Mouse (Mus musculus) gastrocnemius, adult 8-10 months (tissue): Measurements from ENCODE around the gene Syngr4. TPM values are rescaled to one million over a fixed set of nuclear protein-coding genes. Genes with fewer than 3 reads are reported as not detected.

Experiments
- DNase-seq, 2 experiments: peaks; one replicate each; pipeline ENCODE4 v3.0.0; 2022; ENCODE audit warnings: low spot score in 2 of 2
- total RNA-seq, 4 experiments: library from RNA; stranded (reverse); gene quantifications; 2 replicates each; pipeline ENCODE4 v1.2.4; 2022

Gene Syngr4
- total RNA-seq, 4 experiments from 2014 or later, result not detected

DNA sequence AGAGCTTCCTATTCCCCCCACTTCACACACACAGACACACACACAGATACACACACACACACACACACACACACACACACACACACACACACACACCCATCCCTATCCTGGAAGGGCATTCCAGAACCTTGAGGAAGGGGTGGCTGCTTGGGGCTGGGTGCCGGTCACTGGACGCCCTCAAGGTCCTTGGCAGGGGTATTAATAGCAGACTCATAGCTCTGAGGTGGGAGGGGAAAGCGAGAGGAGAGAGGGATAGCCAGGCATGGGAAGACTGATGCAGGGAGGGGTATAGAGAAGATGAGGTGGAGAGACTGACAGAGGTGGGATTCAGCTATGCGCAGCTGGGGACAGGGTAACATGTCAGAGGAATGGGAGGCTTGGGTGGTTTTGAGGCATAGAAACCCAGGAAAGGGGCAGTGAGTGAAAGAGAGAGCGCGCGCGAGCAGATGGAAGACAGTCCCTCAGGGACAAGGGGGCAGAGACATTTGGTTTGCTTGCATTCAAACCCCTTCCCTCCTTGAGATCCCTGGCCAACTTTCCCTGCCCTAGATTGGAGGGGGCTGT is 27.3 kb downstream of the Syngr4 start:
- no peak for DNase-seq

DNA sequence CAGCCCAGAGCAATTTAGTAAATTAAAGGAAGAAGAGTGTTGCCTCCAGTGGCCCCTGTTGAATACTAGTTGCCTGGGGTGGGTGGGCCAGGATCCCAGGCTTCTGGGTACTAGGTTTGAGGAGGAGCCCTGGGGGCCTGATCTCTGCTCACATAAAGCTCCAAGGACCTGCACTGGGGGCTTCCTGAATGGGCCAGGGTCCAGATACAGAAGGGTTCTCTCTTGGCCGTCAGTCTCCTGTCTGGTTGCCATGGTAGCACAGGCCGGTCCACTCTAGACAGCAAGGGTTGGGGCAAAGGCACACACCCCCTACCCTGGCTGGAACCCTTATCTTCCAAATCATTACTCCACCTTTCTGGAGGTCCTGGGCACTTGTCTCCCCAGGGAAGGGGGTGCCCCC is 28.6 kb downstream of the Syngr4 start:
- DNase-seq, result no peak

DNA sequence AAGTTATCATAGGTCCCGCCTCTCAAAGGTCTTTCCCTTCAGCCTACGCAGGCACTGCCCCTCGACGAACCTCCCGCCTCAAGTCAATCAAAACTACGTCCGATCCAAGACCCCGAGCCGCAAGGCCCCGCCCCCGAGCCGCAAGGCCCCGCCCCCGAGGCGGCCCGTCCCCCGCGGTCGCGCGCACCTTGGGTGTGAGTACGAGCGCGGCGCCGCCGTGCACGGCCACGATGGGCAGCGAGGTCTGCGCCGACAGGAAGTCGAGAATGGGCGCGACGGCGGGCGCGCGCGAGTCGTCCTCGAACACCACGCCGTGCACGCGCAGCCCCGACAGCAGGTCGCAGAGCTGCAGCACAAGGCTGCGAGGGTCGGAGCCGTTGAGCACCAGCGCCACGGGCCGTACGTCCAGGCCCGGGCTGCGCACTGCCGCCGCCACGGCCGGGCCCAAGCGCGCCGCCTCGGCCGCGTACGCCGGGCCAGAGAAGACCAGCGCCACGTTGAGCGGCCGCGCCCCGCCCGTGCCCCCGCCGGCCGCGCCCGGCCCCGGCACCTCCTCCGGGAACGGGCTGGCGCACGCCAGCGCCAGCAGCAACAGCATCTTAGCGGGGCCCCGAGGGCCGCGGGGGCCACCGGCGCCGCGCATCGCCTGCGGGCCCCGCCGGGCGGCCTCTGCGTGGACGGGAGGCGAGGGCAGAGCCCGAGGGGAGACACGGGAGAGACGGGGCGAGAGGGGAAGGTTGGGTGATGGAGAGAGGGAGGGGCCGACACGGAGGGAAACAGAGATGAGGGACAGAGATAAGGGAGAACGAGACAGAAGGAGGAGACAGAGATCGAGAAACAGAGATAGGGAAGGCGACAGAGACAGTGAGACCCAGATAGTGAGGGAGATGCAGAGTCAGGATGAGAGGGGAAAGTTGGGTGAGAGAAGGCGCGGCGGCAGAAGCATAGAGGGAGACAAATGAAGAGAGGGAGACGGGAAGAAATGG is 30.3 kb downstream of the Syngr4 start:
- DNase-seq, result peak; percentile 87 to 89

GRCm38 (mm10) chr7:45864435-45864834 is 32.1 kb downstream of the Syngr4 start:
- no peak for DNase-seq

DNA sequence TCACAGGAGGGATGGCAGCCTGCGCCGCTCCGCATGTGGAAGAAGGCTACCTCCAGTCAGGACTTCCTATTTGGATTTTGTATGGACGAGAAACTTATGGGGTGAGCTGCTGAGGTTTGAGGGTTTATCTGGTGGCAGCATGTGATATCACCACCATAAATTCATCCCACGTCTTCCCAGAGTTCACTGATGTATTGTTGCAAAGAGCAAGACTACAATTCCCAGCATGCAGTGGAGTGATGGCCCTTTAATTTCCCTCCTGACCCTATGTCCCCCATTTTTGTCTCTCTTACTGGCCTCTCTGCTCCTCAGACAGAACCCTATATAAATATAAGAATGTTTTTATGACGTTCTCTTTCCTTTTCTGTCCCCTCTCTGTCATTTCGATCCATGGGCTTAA is 33.7 kb downstream of the Syngr4 start:
- no peak for DNase-seq

GRCm38 (mm10) chr7:45859008-45859407 is 37.5 kb downstream of the Syngr4 start:
- no peak for DNase-seq

GRCm38 (mm10) chr7:45856950-45857901 is 39.3 kb downstream of the Syngr4 start:
- no peak for DNase-seq

GRCm38 (mm10) chr7:45853089-45853488 is 43.4 kb downstream of the Syngr4 start:
- no peak for DNase-seq

DNA sequence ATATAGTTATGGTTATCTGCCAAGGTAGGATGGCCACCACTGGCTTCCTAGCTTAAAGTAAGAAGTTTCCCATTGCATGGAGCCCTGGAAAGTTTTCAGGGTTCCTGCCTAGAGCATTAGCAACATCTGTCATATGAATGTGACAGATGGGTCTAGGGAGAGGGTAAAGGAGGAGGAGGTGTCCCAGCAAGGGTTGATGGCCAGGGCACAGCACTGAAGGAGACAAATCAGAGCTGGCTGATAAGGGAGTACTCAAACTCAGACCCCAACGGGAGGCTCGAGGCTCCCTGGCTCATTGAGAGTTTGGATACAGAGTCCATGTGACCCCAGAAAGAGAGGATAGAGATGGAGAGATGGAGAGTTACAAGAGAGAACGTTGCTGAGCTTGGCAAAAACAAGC is 45.9 kb downstream of the Syngr4 start:
- no peak for DNase-seq

DNA sequence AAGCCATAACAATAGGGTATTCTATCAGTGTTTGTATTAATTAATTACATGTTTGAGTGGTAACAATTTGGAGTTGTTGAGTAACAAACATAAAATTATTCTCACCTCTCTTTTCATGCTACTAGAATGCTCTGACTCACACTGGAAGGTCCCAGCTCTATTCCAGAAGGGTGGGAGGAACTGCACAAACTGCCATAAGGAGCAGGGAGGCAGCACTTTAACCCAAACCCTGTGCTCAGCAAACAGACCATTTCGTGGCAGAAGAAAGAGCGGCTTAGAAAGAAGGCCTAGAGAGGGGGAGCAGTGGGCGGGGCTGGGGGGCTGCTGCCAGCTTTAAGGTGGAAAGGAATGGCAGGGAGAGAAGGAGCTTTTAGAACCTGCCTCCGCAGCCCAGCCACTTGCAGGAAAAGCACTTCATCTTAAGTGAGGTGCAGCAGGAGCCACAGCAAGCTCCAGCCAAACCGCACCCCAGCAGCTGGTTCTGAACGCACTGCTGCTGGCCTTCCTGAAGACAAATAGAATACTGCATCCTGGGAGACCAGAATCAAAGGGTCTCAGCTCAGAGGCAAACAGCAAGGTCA is 48.0 kb downstream of the Syngr4 start:
- no peak for DNase-seq

DNA sequence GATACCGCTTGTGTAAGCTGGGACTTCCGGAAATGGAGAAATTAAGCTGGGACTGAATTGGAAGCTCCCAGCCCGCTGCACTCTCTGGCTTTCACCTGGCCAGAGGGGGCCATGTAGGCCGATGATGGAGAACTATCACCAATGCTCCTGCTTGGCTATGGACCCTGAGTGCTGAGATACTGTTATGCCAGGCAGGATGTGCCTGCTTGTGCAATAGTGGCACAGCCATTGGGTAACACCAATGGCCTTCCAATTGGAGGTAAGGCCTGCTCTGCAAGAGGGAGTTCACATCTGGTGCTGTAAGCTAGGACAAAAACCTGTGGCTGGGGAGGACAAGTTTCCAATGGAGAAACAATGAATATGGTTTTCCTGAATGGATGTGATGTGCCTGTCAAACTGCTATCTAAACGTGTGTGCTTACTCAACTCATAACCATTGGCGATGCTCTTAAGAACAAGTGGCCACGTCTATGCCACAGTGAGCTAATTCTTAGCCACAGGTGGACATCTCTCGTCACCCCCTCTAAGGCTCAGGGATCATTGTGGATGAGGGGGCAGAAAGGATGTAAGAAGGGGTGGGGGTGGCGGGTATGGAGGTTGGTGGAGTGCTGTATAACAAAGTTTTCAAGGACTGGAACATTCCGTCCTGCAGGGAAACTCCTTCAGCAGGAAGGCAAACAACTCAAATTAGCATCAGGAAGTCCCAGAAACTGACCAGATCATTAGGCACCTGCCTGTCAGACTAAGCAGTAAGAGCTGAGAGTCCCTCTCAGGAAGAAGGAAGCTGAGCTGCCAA is 53.4 kb downstream of the Syngr4 start:
- no peak for DNase-seq

Other genes starting within 250 kb of the Syngr4 start
- under 1 TPM; 0.12 to 0.29 (median 0.20) TPM for gene Fut2, start 230.3 kb downstream of the Syngr4 start, total RNA-seq
- under 1 TPM; 0.18 to 0.48 (median 0.27) TPM for gene Ntn5, start 212.7 kb downstream of the Syngr4 start, total RNA-seq
- under 1 TPM in 3 of 4 experiments, not detected in 1; 0.12 to 0.18 (median 0.16) TPM for gene Sec1, start 202.3 kb downstream of the Syngr4 start, total RNA-seq
- gene Car11, start 196.9 kb downstream of the Syngr4 start, total RNA-seq, result 10 to 100 TPM; 14.3 to 18.2 (median 16.1) TPM
- gene Dbp, start 191.6 kb downstream of the Syngr4 start, total RNA-seq, result 100 to 1,000 TPM in 3 of 4 experiments, 10 to 100 TPM in 1; 69.5 to 173 (median 143) TPM
- gene Rpl18, start 181.3 kb downstream of the Syngr4 start, total RNA-seq, result 100 to 1,000 TPM; 479 to 609 (median 594) TPM
- 10 to 100 TPM; 10.6 to 15.0 (median 13.0) TPM for gene Sphk2, start 178.7 kb downstream of the Syngr4 start, total RNA-seq
- under 1 TPM in 2 of 4 experiments, not detected in 2; 0.10 to 0.38 TPM for gene Fam83e, start 175.5 kb downstream of the Syngr4 start, total RNA-seq
- not detected for gene Spaca4, start 170.9 kb downstream of the Syngr4 start, total RNA-seq
- not detected for gene Lmtk3, start 113.0 kb downstream of the Syngr4 start, total RNA-seq
- gene Sult2b1, start 112.0 kb downstream of the Syngr4 start, total RNA-seq, result not detected
- gene Cyth2, start 82.1 kb downstream of the Syngr4 start, total RNA-seq, result 10 to 100 TPM; 25.2 to 34.3 (median 30.8) TPM
- under 1 TPM in 2 of 4 experiments, not detected in 2; 0.11 to 0.29 TPM for gene Kcnj14, start 71.9 kb downstream of the Syngr4 start, total RNA-seq
- gene Grwd1, start 65.8 kb downstream of the Syngr4 start, total RNA-seq, result 10 to 100 TPM; 15.5 to 17.3 (median 16.1) TPM
- 10 to 100 TPM; 68.0 to 73.7 (median 70.1) TPM for gene Kdelr1, start 23.9 kb downstream of the Syngr4 start, total RNA-seq
- gene Grin2d, start 18.3 kb downstream of the Syngr4 start, total RNA-seq, result under 1 TPM in 2 of 4 experiments, not detected in 2; 0.07 to 0.11 TPM
- 10 to 100 TPM; 52.6 to 67.7 (median 56.3) TPM for gene Tmem143, start 227 bp upstream of the Syngr4 start, total RNA-seq
- 10 to 100 TPM in 1 of 4 experiments, 1 to 10 TPM in 3; 6.2 to 10.2 (median 6.8) TPM for gene Emp3, start 24.7 kb upstream of the Syngr4 start, total RNA-seq
- gene Ccdc114, start 27.4 kb upstream of the Syngr4 start, total RNA-seq, result under 1 TPM in 3 of 4 experiments, not detected in 1; 0.19 to 0.85 (median 0.29) TPM
- gene Abcc6, start 133.6 kb upstream of the Syngr4 start, total RNA-seq, result under 1 TPM in 1 of 4 experiments, not detected in 3; 0.13 TPM
- 100 to 1,000 TPM in 3 of 4 experiments, 10 to 100 TPM in 1; 89.6 to 107 (median 103) TPM for gene Nomo1, start 137.0 kb upstream of the Syngr4 start, total RNA-seq
- gene Kcnj11, start 204.1 kb upstream of the Syngr4 start, total RNA-seq, result 100 to 1,000 TPM; 128 to 144 (median 135) TPM